Mouse (Mus musculus): Measurements from ENCODE around the gene Sema4d.

GRCm38 (mm10) chr13:51645872-51646271, 147.7 kb downstream of the Sema4d start:
- TF ChIP-seq POLR2A (IDR thresholded peaks at IDR 0.05; ENCODE audit: low read depth, low read length): no peak
- no peak for TF ChIP-seq NELFE (IDR thresholded peaks at IDR 0.05; ENCODE audit: low read depth, low read length)
- TF ChIP-seq NRF1 (IDR thresholded peaks at IDR 0.05; ENCODE audit: low read depth, low read length): no peak
- no peak for TF ChIP-seq CTCF (conservative IDR thresholded peaks at IDR 0.05 in 1 of 2, IDR thresholded peaks at IDR 0.05 in 1 of 2; ENCODE audit: low read depth in 2 of 2, low read length in 2 of 2)
- TF ChIP-seq IRF4 (IDR thresholded peaks at IDR 0.05; ENCODE audit: low read depth, low read length): no peak
- TF ChIP-seq HCFC1 (IDR thresholded peaks at IDR 0.05; ENCODE audit: low read depth, low read length): no peak
- TF ChIP-seq TCF12 (IDR thresholded peaks at IDR 0.05; ENCODE audit: low read depth, low read length): no peak
- TF ChIP-seq E2F4 (IDR thresholded peaks at IDR 0.05; ENCODE audit: insufficient replicate concordance, low read depth, low read length): no peak
- no peak for TF ChIP-seq RAD21 (IDR thresholded peaks at IDR 0.05; ENCODE audit: low read depth, low read length)

All from CH12.LX (cell line).